ENCODE assay signal across 8 mouse cellular contexts in the genomic region with DNA sequence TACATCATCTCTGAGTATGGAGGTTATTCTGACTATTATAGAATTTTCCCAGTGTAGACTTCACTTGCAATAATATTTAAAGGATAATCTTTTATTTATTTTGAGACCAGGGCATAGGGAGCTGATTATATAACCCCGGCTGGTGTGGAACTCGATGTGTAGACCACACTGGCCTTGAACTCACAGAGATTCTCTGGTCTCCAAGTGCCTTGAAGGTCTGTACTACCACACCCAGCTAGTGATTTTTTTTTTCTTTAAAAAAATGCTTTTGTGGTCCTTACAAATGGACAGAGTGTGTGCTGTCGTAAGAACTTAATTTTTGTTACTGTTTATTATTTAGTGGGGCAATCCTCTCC. TPM values are rescaled to one million over a fixed set of nuclear protein-coding genes. Genes with fewer than 3 reads are reported as not detected.
DNase-seq lines count a peak whose midpoint lies in the region; ATAC-seq and TF ChIP-seq lines count a peak whose summit lies in the region.

No protein-coding gene starts in this region.

- H3K79me2 ChIP-seq in CH12.LX (replicated peaks; ENCODE audit: control insufficient read depth, extremely low read depth, insufficient read depth, poor library complexity, severe bottlenecking) = peaks cover 46% of the 10 kb centered on the region

- intact Hi-C loops in heart, postnatal 10 days (cut with DNase I) = loop anchor here (5.0 kb wide), 2 partner anchors 82 to 133 kb away; a partner anchor contains a TSS

- no peak for TF ChIP-seq POLR2A in CH12.LX (IDR thresholded peaks at IDR 0.05; ENCODE audit: low read depth, low read length)

- TF ChIP-seq CTCF in CH12.LX (conservative IDR thresholded peaks at IDR 0.05 in 1 of 2, IDR thresholded peaks at IDR 0.05 in 1 of 2; ENCODE audit: low read depth in 2 of 2, low read length in 2 of 2) = no peak

- peak overlapping the region in 2 of 3 experiments; percentile 74 to 93 for H3K4me3 ChIP-seq in CH12.LX (replicated peaks in 1 of 3; ENCODE audit: low read depth in 2 of 3, low read length in 2 of 3, poor library complexity in 1 of 3)
- H3K4me3 ChIP-seq in forebrain, embryonic 16.5 days (replicated peaks; ENCODE audit: low read length) = peak overlapping the region; percentile 97
- peak overlapping the region; percentile 94 for H3K4me3 ChIP-seq in liver, embryonic 13.5 days (replicated peaks)

- 72% methylated on average over 3 of the region's 3 CpGs for WGBS in forebrain, embryonic 16.5 days
- WGBS in liver, embryonic 13.5 days (ENCODE audit: insufficient replicate concordance) = 57% methylated on average over 3 of the region's 3 CpGs

- TF ChIP-seq RAD21 in CH12.LX (IDR thresholded peaks at IDR 0.05; ENCODE audit: low read depth, low read length) = no peak

- in situ Hi-C loops in CH12.LX (cut with MboI; ENCODE audit: low pct_ligation_motif_present, low pct_unique_long_range_greater_than_20kb, low sequenced_read_pairs) = no loop called here

- H3K36me3 ChIP-seq in CH12.LX (replicated peaks in 1 of 2; ENCODE audit: control insufficient read depth in 1 of 2, insufficient read depth in 1 of 2, low read length in 1 of 2) = peaks cover 0 to 7% of the 10 kb centered on the region in 2 experiments
- no peaks in the 10 kb centered on the region for H3K36me3 ChIP-seq in forebrain, embryonic 16.5 days (ENCODE audit: control insufficient read depth, insufficient read depth)
- H3K36me3 ChIP-seq in liver, embryonic 13.5 days = peaks cover under 1% of the 10 kb centered on the region; the same call in 1 of the 2 replicates

- peak overlapping the region; percentile 81 for H3K4me2 ChIP-seq in CH12.LX (ENCODE audit: insufficient read depth, low read depth, poor library complexity, severe bottlenecking)
- H3K4me2 ChIP-seq in forebrain, embryonic 16.5 days (ENCODE audit: low read length) = peak overlapping the region; percentile 83
- H3K4me2 ChIP-seq in liver, embryonic 13.5 days = peak overlapping the region; percentile 69

- peaks cover 5 to 36% of the 10 kb centered on the region in 2 experiments; a peak in 3 of 4 replicates for H3K4me1 ChIP-seq in CH12.LX (ENCODE audit: control insufficient read depth in 1 of 2, insufficient read depth in 2 of 2)
- peaks cover 18% of the 10 kb centered on the region for H3K4me1 ChIP-seq in forebrain, embryonic 16.5 days (replicated peaks; ENCODE audit: control insufficient read depth, insufficient read depth, low read length)
- H3K4me1 ChIP-seq in liver, embryonic 13.5 days (replicated peaks) = peaks cover 51% of the 10 kb centered on the region

- H3K27ac ChIP-seq in CH12.LX (ENCODE audit: insufficient read depth, low read depth) = no peak overlapping the region
- no peak overlapping the region for H3K27ac ChIP-seq in forebrain, embryonic 16.5 days (ENCODE audit: low read length)
- H3K27ac ChIP-seq in liver, embryonic 13.5 days = 0 out of 2 replicates have a peak overlapping the region, but pooled peaks have one; percentile 20

- no peaks in the 10 kb centered on the region for H3K9me3 ChIP-seq in CH12.LX (replicated peaks; ENCODE audit: low read length)
- no peaks in the 10 kb centered on the region for H3K9me3 ChIP-seq in forebrain, embryonic 16.5 days (ENCODE audit: control insufficient read depth, low read length)
- H3K9me3 ChIP-seq in liver, embryonic 13.5 days (replicated peaks) = no peaks in the 10 kb centered on the region

- ATAC-seq in forebrain, embryonic 16.5 days = no peak
- ATAC-seq in liver, embryonic 13.5 days (ENCODE audit: low read depth) = no peak
- no peak for ATAC-seq in CD4-positive, CD25-positive, alpha-beta regulatory T cell, adult 4 months

- no peak overlapping the region; the same call in 1 of the 2 replicates for H3K9ac ChIP-seq in CH12.LX (ENCODE audit: insufficient read depth, low read depth)
- H3K9ac ChIP-seq in forebrain, embryonic 16.5 days (replicated peaks; ENCODE audit: low read depth, low read length) = no peak overlapping the region
- peak overlapping the region; percentile 100 for H3K9ac ChIP-seq in liver, embryonic 13.5 days

- DNase-seq in heart, adult 11 months = peak; percentile 48
- no peak for DNase-seq in heart, postnatal 10 days
- DNase-seq in CH12.LX (ENCODE audit: extremely low read depth) = no peak
- no peak for DNase-seq in liver, embryonic 13.5 days
- no peak for DNase-seq in right cerebral cortex, postnatal 36 days (ENCODE audit: low spot score in 2 of 2)
- no peak for DNase-seq in frontal cortex, adult 2 months (ENCODE audit: extremely low spot score in 1 of 2, low spot score in 1 of 2)

- H3K27me3 ChIP-seq in CH12.LX (replicated peaks) = no peaks in the 10 kb centered on the region
- H3K27me3 ChIP-seq in forebrain, embryonic 16.5 days (replicated peaks; ENCODE audit: control insufficient read depth, insufficient read depth, low read length) = no peaks in the 10 kb centered on the region
- H3K27me3 ChIP-seq in liver, embryonic 13.5 days = no peaks in the 10 kb centered on the region

- dilution Hi-C loops in CH12.LX (cut with MboI; ENCODE audit: extremely low pct_ligation_motif_present, extremely low pct_unique_long_range_greater_than_20kb, low sequenced_read_pairs) = no loop called here

- no peak for TF ChIP-seq EP300 in CH12.LX (IDR thresholded peaks at IDR 0.05; ENCODE audit: low read length)

TF ChIP-seq in CH12.LX, 34 proteins besides CTCF, POLR2A, EP300 and RAD21:
- TF ChIP-seq UBTF (IDR thresholded peaks at IDR 0.05; ENCODE audit: low read depth, low read length) (no peak), HCFC1 (IDR thresholded peaks at IDR 0.05; ENCODE audit: low read depth, low read length) (no peak), JUN (IDR thresholded peaks at IDR 0.05; ENCODE audit: insufficient read depth, low read depth, low read length) (no peak), TBP (conservative IDR thresholded peaks at IDR 0.05; ENCODE audit: low read depth, low read length) (no peak), JUND (conservative IDR thresholded peaks at IDR 0.05; ENCODE audit: low read depth, low read length) (no peak), MEF2A (IDR thresholded peaks at IDR 0.05; ENCODE audit: borderline replicate concordance, low read depth, low read length) (no peak), MXI1 (IDR thresholded peaks at IDR 0.05; ENCODE audit: low read depth, low read length) (no peak), ZNF384 (IDR thresholded peaks at IDR 0.05; ENCODE audit: low read depth, low read length) (no peak), KAT2A (IDR thresholded peaks at IDR 0.05; ENCODE audit: insufficient replicate concordance, low read length) (no peak), ELF1 (IDR thresholded peaks at IDR 0.05; ENCODE audit: low read depth, low read length) (no peak), POLR2AphosphoS2 (IDR thresholded peaks at IDR 0.05; ENCODE audit: low read depth, low read length) (no peak), ZKSCAN1 (IDR thresholded peaks at IDR 0.05; ENCODE audit: borderline replicate concordance, low read depth, low read length) (no peak), TCF12 (IDR thresholded peaks at IDR 0.05; ENCODE audit: low read depth, low read length) (no peak), USF2 (conservative IDR thresholded peaks at IDR 0.05; ENCODE audit: low read depth, low read length) (no peak), IRF4 (IDR thresholded peaks at IDR 0.05; ENCODE audit: low read depth, low read length) (no peak), RCOR1 (conservative IDR thresholded peaks at IDR 0.05; ENCODE audit: low read depth, low read length) (no peak), CHD2 (IDR thresholded peaks at IDR 0.05; ENCODE audit: low read length) (no peak), SMC3 (IDR thresholded peaks at IDR 0.05; ENCODE audit: low read depth, low read length) (no peak), CHD1 (IDR thresholded peaks at IDR 0.05; ENCODE audit: low read depth, low read length) (no peak), GABPA (IDR thresholded peaks at IDR 0.05; ENCODE audit: insufficient replicate concordance, low read depth, low read length) (no peak)
TF ChIP-seq in CH12.LX: peak in this region for 0.

RNA-seq across cellular contexts. Expression of a gene that starts 3.1 kb away (rescaled TPM):
- total RNA-seq in heart, postnatal 10 days (2021) = 10 to 100 TPM; 88.4 to 88.8 TPM
- 33.2 and 37.7 TPM in 2 replicates for total RNA-seq in CH12.LX (2012; rRNA removed)
- 39.5 and 39.9 TPM in 2 replicates for total RNA-seq in CH12.LX (2014; rRNA removed)
- polyA plus RNA-seq in CH12.LX (2012; ENCODE audit: insufficient read length, low read depth) = 47.8 and 49.6 TPM in 2 replicates
- polyA plus RNA-seq in forebrain, embryonic 16.5 days (2015; fragmentation: Nextera tagmentation; extraction: Ambion mirVana) = 85.5 and 97.5 TPM in 2 replicates
- polyA plus RNA-seq in liver, embryonic 13.5 days (2015; fragmentation: Nextera tagmentation; extraction: Ambion mirVana) = 47.2 and 55.0 TPM in 2 replicates
- 10 to 100 TPM; 13.9 to 27.5 TPM for polyA plus RNA-seq in CD4-positive, CD25-positive, alpha-beta regulatory T cell, adult 4 months (2017; shearing (Covaris generic))
- 91.0 and 93.8 TPM in 2 replicates for polyA plus RNA-seq in frontal cortex, adult 2 months (2012; rRNA removed)
